Mouse (Mus musculus) kidney, embryonic 14.5 days (tissue): ENCODE data around the gene Serpinc1. TPM values are rescaled to one million over a fixed set of nuclear protein-coding genes. Genes with fewer than 3 reads are reported as not detected.

Experiments
- polyA plus RNA-seq: library from polyadenylated mRNA; unstranded; fragments of >200 nt; fragmentation: Nextera tagmentation; extraction: Ambion mirVana; gene quantifications from 2 replicates; pipeline ENCODE4 v1.2.1, GENCODE M21; 2014

The Serpinc1 gene
- polyA plus RNA-seq, 1 experiment from 2014 or later: 1.9 TPM

Other genes starting within 250 kb of the Serpinc1 start
- 9.9 and 13.2 TPM in 2 replicates for gene Rabgap1l, start 185.4 kb upstream of the Serpinc1 start, polyA plus RNA-seq
- 11.6 and 14.0 TPM in 2 replicates for gene Rc3h1, start 72.2 kb upstream of the Serpinc1 start, polyA plus RNA-seq
- 11.0 and 13.3 TPM in 2 replicates for gene Zbtb37, start 56.3 kb downstream of the Serpinc1 start, polyA plus RNA-seq
- 26.6 and 45.4 TPM in 2 replicates for gene Dars2, start 92.1 kb downstream of the Serpinc1 start, polyA plus RNA-seq
- 32.7 and 36.2 TPM in 2 replicates for gene Cenpl, start 92.1 kb downstream of the Serpinc1 start, polyA plus RNA-seq
- 10.6 and 17.2 TPM in 2 replicates for gene Klhl20, start 152.9 kb downstream of the Serpinc1 start, polyA plus RNA-seq
- gene Ankrd45, start 164.1 kb downstream of the Serpinc1 start, polyA plus RNA-seq: 5.1 and 5.9 TPM in 2 replicates
- 0.45 and 0.63 TPM in 2 replicates for gene Tex50, start 180.7 kb downstream of the Serpinc1 start, polyA plus RNA-seq